Mouse (Mus musculus) layer of hippocampus, postnatal 10 days (tissue): ENCODE data around the gene Cd22. TPM values are rescaled to one million over a fixed set of nuclear protein-coding genes. Genes with fewer than 3 reads are reported as not detected.
A peak's percentile ranks its signal among the peaks of the same experiment; 100 is the strongest.
"Not testable (repeated sequence)": the region's sequence is repeated elsewhere in the genome, so short reads cannot be mapped to it uniquely, and the experiment has no call there.

Experiments
- DNase-seq, 2 experiments: peaks; one replicate each; pipeline ENCODE4 v3.0.0; 2021; ENCODE audit warnings: low spot score in 2 of 2
- total RNA-seq, 2 experiments: library from RNA; stranded (reverse); gene quantifications; 2 replicates each; pipeline ENCODE4 v1.2.3; 2021

Cd22 gene
- total RNA-seq, 2 experiments from 2014 or later = not detected

DNA sequence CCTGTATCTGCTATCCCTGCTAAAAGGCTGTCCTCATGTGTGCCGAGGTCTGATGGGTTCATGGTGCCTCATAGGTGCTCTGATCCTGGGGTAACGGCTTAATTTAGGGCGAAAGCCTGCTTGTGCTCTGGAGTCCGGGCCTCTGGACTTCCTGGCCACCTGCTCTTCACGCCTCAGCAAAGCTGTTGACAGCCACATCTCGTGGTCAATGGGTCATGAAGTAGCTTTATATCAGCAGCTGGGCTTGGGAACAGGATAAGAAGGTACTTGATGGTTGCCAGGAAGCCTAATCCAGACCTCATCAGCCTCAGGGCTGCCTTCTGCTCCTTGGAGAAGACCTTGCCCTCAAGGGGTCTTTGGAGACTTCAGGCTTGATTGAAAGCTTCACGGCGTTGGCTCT, 16.8 kb downstream of the Cd22 start:
- no peak for DNase-seq

DNA sequence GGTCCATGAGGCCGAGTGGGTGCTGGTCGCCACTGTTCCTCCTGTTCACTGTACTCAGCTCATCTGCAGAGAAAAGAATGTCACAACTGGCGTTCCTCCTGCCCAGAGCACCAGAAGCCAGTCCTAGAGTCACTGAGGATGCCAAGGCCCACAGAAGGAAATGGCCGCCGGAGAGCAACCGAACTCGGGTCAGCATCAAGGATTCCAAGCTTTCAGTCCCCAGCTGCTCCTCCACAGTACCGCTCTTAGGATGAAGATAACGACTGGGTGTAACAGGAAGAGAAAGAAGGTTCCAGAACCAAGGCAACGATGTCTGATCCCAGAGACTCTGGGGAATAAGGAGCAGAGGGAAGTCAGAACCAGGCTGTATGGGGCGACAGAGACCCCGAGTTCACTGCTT, 18.7 kb downstream of the Cd22 start, which contains the start of gene Ffar1:
TSS of gene Ffar1 (minus strand) at position 101 of the 400 bp plus-strand sequence.
- no peak for DNase-seq

DNA sequence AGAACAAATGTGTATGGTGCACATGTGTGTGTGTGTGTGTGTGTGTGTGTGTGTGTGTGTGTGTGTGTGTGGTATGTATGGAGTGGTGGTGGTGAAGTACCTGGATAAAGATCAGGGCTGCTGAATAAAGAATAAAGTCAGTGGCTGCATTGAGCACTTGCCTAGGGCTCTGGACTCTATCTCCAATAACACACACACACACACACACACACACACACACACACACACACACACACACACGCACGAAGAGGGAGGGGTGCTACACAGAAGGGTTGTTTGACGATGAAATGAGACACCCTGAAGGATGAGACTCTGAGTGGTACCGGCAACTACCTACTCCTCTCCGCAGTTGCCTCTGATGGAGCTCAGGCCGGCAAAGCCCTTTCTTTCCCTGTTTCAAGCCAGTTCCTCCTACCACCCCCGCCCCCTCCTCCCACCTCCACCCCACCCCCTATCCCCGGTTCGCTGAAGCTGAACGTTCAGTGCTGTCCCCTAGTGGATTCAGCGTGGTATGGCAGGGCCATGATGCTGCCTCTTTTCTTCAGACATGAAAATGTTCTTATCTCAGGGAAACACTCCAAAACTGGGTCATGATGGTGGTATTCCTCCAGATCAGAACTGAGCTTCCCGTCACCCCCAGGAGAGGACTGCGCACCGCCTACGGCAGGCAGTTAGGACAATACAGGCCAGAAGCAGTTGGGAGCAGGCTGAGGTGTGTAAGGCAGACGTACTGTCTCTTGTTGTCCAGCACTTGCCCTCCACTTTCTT, 20.3 kb downstream of the Cd22 start:
- DNase-seq = peak; percentile 69 to 73

DNA sequence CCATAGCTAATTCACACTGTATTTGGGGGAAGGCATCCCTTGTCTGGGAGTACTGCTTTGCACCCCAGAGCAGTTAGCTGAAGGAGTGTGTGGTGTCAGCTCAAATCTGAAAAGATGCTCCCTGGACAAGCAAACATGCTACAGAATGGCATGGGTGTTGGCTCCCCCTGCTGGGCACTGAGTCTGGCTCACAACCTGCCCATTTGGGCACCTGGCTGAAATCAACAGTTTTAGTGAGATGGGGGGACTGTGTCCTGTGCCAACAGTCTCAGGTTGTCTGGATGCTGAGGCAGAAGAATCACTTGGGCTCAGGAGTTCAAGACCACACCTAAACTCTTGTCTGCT, 20.9 kb downstream of the Cd22 start:
- peak; percentile 79 to 84 for DNase-seq

- no peak for DNase-seq
These were observed 22.4 kb downstream of the Cd22 start for GRCm38 (mm10) chr7:30857746-30858145.

GRCm38 (mm10) chr7:30856078-30856477, 24.1 kb downstream of the Cd22 start, which contains the start of gene Ffar3:
TSS of gene Ffar3 (minus strand) at chr7:30856178.
- DNase-seq = no peak

DNA sequence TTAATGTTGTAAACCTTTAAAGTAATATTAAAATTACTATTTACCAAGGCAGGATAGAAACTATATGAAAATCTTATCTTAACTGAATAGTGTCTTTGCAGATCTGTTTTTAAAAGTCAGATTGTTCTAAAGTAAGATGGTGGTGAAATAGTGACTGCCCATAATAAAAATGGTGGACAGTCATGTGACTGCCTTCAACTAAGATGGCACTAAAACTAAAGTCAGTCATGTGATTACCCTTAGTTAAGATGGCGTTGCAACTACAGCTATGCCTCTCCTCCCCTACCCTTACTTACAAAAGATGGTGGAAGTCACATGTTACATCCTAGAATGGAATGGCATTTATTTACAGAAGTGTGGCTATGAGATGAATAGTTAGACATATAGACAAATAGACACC, 28.7 kb downstream of the Cd22 start:
- DNase-seq = no peak

GRCm38 (mm10) chr7:30847934-30848333, 32.2 kb downstream of the Cd22 start:
- no peak for DNase-seq

DNA sequence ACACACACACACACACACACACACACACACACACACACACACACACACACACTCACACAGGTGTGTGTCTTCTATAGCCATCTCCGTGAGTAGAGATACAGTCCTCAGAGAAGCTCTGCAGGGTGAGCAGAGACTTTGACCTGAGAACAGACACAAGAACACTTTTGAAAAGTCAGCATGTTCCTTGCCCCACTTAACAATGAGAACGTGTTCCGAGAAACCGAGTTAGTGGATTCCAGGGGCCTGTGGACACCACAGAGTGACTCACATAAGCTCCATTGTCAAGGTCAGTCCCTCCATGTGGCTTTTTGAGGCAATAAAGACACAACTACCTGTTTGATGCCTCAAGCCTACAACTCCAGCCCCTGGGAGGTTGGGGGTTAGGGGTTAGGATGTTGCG, 32.8 kb downstream of the Cd22 start:
- DNase-seq = no peak

- DNase-seq = no peak
These were observed 33.6 kb downstream of the Cd22 start for GRCm38 (mm10) chr7:30846505-30847053.

- no peak for DNase-seq
These were observed 35.4 kb downstream of the Cd22 start for GRCm38 (mm10) chr7:30844676-30845297.

DNA sequence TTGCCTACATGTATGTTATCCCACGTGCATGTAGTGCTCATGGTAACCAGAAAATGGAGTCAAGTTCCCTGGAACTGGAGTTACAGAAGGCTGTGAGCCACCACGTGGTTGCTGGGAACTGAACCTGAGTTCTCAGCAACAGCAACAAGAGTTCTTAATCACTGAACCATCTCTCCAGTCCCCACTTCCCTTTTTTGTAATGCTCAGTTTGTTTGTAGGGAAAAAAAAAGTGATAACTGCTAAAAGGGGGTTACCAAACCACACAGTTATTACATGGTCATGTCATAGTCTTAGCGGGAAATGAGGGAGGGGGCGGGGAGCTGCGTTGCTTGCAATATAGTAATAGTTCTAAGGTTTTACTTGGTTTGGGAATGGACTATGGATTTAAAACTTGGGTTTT, 38.0 kb downstream of the Cd22 start:
- no peak for DNase-seq

- DNase-seq = no peak
These were observed 38.8 kb downstream of the Cd22 start for GRCm38 (mm10) chr7:30841379-30841778.

DNA sequence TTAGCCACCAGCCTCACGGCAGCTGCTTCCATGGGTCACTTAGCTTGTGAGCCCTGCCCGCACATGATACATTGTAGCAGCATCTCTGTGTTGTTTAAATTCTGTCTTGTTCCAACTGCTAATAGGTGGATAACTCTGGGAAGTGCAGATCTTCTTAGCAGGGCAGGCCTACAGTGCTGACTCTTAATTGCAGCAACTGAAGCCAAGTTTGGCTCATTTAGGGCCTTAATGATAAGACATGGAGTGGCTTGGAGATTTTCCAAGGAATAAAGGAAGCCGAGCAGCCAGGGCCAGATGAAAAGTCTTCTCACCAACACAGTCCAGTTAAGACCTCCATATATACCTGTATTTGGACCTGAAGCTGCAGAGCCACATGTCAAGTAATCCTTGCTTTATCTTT, 39.8 kb downstream of the Cd22 start:
- no peak for DNase-seq

DNA sequence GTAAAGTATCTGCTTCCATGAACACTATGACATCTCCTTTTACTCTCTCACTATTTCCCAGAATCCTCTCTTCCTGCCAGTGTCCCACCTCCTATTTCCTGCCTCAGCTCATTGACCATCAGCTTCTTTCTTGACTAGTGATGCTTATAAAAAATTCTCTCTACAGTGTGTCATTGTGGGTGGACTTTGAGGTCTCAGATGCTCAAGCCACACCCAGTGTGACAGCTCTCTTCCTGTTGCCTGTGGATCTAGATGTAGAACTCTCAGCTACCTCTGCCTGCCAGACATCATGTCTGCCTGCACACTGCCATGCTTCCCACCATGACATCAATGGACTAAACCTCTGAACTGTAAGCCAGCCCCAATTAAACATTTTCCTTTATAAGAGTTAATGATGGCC, 42.9 kb downstream of the Cd22 start:
- DNase-seq = no peak

GRCm38 (mm10) chr7:30832684-30833083, 47.5 kb downstream of the Cd22 start:
- DNase-seq = not testable (repeated sequence)

DNA sequence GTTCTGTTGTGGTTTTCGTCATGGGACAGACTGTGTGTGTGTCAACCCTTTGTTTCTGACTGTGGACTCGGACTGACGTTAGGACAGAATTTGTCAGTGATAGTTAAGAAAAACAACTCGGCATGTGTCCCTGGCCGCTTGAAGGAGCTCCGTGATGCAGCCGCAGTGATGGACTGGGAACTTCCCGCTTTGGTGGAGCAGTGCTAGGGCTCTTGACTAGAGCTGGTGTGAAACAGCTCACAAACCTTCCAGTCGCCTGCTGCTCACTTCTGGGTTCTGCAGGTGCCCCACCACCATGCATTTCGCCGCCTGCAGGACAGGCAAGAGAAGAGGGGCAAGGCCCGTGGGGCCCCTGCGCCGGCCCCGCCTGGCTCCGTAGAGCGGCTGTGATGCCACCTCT, 47.9 kb downstream of the Cd22 start:
- DNase-seq = no peak

GRCm38 (mm10) chr7:30829428-30829827, 50.7 kb downstream of the Cd22 start:
- DNase-seq = no peak

DNA sequence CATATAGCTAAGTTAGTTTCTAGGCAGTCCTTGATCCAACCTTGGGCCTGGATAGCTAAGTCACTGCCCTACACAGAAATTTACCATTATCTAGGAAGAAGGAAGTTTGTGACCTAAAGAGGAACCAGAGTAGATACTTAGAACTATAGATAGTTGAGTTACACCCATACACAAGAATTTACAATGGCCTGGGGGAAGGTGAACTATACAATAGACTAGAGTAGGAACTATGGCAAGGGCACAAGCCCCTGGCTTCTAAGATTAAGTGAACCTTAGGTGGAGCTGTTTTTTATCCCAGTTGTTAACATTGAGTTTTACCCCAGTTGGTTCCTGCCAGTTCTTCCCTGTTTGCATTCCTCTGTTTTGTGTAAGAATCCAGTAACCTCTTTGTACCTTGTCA, 51.3 kb downstream of the Cd22 start:
- not testable (repeated sequence) for DNase-seq

DNA sequence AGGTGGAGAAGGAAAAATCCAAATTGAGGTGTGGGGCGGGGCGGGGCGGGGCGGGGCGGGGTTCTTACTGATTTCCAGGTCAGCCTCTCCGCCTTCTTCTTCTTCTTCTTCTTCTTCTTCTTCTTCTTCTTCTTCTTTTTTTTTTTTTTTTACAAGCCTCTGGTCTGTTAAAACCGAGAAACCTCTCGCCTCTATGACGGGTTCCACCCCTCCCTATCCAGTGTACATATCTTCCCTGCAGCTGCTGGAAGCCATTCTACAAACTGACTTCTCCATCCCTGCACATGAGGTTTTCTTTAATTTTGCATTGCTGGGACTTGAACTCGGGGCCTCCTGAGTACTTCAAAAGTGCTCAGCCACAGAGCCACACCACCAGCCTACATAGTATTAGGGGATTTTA, 53.5 kb downstream of the Cd22 start:
- DNase-seq = no peak

DNA sequence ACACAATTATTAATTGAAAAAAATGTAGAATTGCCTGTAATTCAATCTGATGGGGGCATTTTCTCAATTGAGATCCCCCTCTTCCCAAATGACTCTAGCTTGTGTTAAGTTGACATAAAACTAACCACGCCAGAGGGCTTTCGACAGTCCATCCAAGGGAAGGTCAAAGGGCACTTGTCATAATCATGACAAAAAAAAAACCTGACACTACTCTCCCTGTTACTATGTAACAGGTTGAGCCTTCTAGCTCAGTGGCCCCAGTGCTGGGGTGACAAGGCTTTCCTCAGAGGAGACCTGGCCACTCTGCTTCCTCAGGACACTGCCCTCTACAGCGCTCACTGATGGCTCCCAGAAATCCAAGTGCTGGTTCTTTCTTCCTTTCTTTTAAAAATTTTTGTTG, 55.8 kb downstream of the Cd22 start:
- DNase-seq = no peak

- DNase-seq = no peak
These were observed 56.5 kb downstream of the Cd22 start, which contains the start of gene Ffar2 for GRCm38 (mm10) chr7:30823675-30824074. TSS of gene Ffar2 (minus strand) at chr7:30823775.

GRCm38 (mm10) chr7:30821532-30821931, 58.6 kb downstream of the Cd22 start:
- DNase-seq = no peak
